Comparison of ENCODE assay signal across 8 mouse cellular contexts in genomic region chr6:147042291-147043290, GRCm38 (mm10). TPM values are rescaled to one million over a fixed set of nuclear protein-coding genes. Genes with fewer than 3 reads are reported as not detected.
DNase-seq lines count a peak whose midpoint lies in the region; ATAC-seq and TF ChIP-seq lines count a peak whose summit lies in the region.

Mrps35 (plus strand) TSS chr6:147042764.

- peak within 1 kb of the TSS; percentile 78 to 89 for H3K4me3 ChIP-seq in ES-E14 (ENCODE audit: insufficient read depth in 1 of 2, low read depth in 1 of 2, low read length in 2 of 2, poor library complexity in 1 of 2, severe bottlenecking in 1 of 2)
- H3K4me3 ChIP-seq in forebrain, embryonic 15.5 days, result peak within 1 kb of the TSS; percentile 93
- peak within 1 kb of the TSS; percentile 97 for H3K4me3 ChIP-seq in liver, postnatal 0 days (ENCODE audit: low read depth, low read length)
- peak within 1 kb of the TSS; percentile 93 for H3K4me3 ChIP-seq in neural tube, embryonic 13.5 days

- in situ Hi-C loops in ES-E14 (cut with MboI; ENCODE audit: low sequenced_read_pairs in 2 of 2, unreplicated experiment in 2 of 2), result no loop called here

- intact Hi-C loops in heart, postnatal 25 days (cut with DNase I), result no loop called here

- H3K9ac ChIP-seq in ES-E14 (ENCODE audit: insufficient read depth, low read depth, low read length, poor library complexity, severe bottlenecking), result peak within 1 kb of the TSS; percentile 90
- peak within 1 kb of the TSS; percentile 88 for H3K9ac ChIP-seq in forebrain, embryonic 15.5 days (replicated peaks)
- peak within 1 kb of the TSS; percentile 95 for H3K9ac ChIP-seq in liver, postnatal 0 days (replicated peaks)
- H3K9ac ChIP-seq in neural tube, embryonic 13.5 days, result peak within 1 kb of the TSS; percentile 92

- H3K4me1 ChIP-seq in ES-E14 (ENCODE audit: control insufficient read depth in 2 of 2, insufficient read depth in 2 of 2, low read length in 2 of 2, poor library complexity in 1 of 2), result no peaks in the 10 kb centered on the region
- peaks cover 21% of the 10 kb centered on the region for H3K4me1 ChIP-seq in forebrain, embryonic 15.5 days
- H3K4me1 ChIP-seq in liver, postnatal 0 days (ENCODE audit: insufficient read depth), result peaks cover 18% of the 10 kb centered on the region
- H3K4me1 ChIP-seq in neural tube, embryonic 13.5 days (replicated peaks), result peaks cover 28% of the 10 kb centered on the region

- TF ChIP-seq CTCF in liver, postnatal 0 days (IDR thresholded peaks at IDR 0.05; ENCODE audit: low read depth), result peak; percentile 21; the same call in 1 of the 2 replicates

- 2% methylated on average over 66 of the region's 66 CpGs for WGBS in forebrain, embryonic 15.5 days
- WGBS in liver, postnatal 0 days (ENCODE audit: insufficient replicate concordance), result 3% methylated on average over 58 of the region's 66 CpGs
- WGBS in neural tube, embryonic 13.5 days, result 3% methylated on average over 66 of the region's 66 CpGs

- H3K27me3 ChIP-seq in forebrain, embryonic 15.5 days, result no peaks in the 10 kb centered on the region
- H3K27me3 ChIP-seq in liver, postnatal 0 days (ENCODE audit: insufficient read depth, low read length), result no peaks in the 10 kb centered on the region
- H3K27me3 ChIP-seq in neural tube, embryonic 13.5 days, result peaks cover 10% of the 10 kb centered on the region

- no peaks in the 10 kb centered on the region for H3K36me3 ChIP-seq in ES-E14 (ENCODE audit: control insufficient read depth, insufficient read depth, low read length, poor library complexity, severe bottlenecking)
- peaks cover 13% of the 10 kb centered on the region for H3K36me3 ChIP-seq in forebrain, embryonic 15.5 days
- H3K36me3 ChIP-seq in liver, postnatal 0 days (replicated peaks; ENCODE audit: insufficient read depth, low read length), result 0 out of 2 replicates have a peak, but pooled peaks cover 2% of the 10 kb centered on the region
- peaks cover 16% of the 10 kb centered on the region for H3K36me3 ChIP-seq in neural tube, embryonic 13.5 days

- H3K9me3 ChIP-seq in ES-E14 (ENCODE audit: control insufficient read depth, insufficient read depth, low read depth, low read length), result no peaks in the 10 kb centered on the region
- H3K9me3 ChIP-seq in forebrain, embryonic 15.5 days, result no peaks in the 10 kb centered on the region
- H3K9me3 ChIP-seq in liver, postnatal 0 days (ENCODE audit: low read length), result no peaks in the 10 kb centered on the region
- H3K9me3 ChIP-seq in neural tube, embryonic 13.5 days, result no peaks in the 10 kb centered on the region

- TF ChIP-seq EP300 in liver, postnatal 0 days (IDR thresholded peaks at IDR 0.05; ENCODE audit: low read depth), result no peak

- H3K27ac ChIP-seq in ES-E14 (ENCODE audit: insufficient read depth, low read depth, low read length, poor library complexity, severe bottlenecking), result peak within 1 kb of the TSS; percentile 32; the same call in 1 of the 2 replicates
- peak within 1 kb of the TSS; percentile 85 for H3K27ac ChIP-seq in forebrain, embryonic 15.5 days (replicated peaks)
- H3K27ac ChIP-seq in liver, postnatal 0 days (ENCODE audit: low read depth), result peak within 1 kb of the TSS; percentile 86
- peak within 1 kb of the TSS; percentile 92 for H3K27ac ChIP-seq in neural tube, embryonic 13.5 days (replicated peaks)

- H3K4me2 ChIP-seq in forebrain, embryonic 15.5 days (replicated peaks), result peak within 1 kb of the TSS; percentile 74
- H3K4me2 ChIP-seq in liver, postnatal 0 days (ENCODE audit: low read depth, low read length), result peak within 1 kb of the TSS; percentile 89
- peak within 1 kb of the TSS; percentile 77 for H3K4me2 ChIP-seq in neural tube, embryonic 13.5 days

- peak; percentile 81 for DNase-seq in ES-E14 (ENCODE audit: low read depth, low spot score)
- peak; percentile 87 for DNase-seq in cerebellum, adult 11 months
- DNase-seq in heart, postnatal 25 days (ENCODE audit: low spot score), result peak; percentile 71
- DNase-seq in layer of hippocampus, adult 11-12 months (ENCODE audit: low spot score), result peak; percentile 91
- peak; percentile 93 for DNase-seq in liver, postnatal 0 days
- DNase-seq in telencephalon, adult 2 months (ENCODE audit: low read depth, low spot score), result peak; percentile 83

- ATAC-seq in forebrain, embryonic 15.5 days (replicated peaks), result peak; percentile 100
- peak; percentile 99 for ATAC-seq in liver, postnatal 0 days
- peak; percentile 99 for ATAC-seq in neural tube, embryonic 13.5 days (ENCODE audit: low read depth)

TF ChIP-seq in ES-E14, 5 proteins besides CTCF, POLR2A, EP300 and RAD21:
- TF ChIP-seq MAFK (IDR thresholded peaks at IDR 0.05; ENCODE audit: insufficient read depth, low read depth, low read length) (no peak), HCFC1 (IDR thresholded peaks at IDR 0.05; ENCODE audit: borderline replicate concordance, insufficient read depth, low read length) (peak; percentile 74)
TF ChIP-seq in ES-E14: peak in this region for 1.

RNA-seq across cellular contexts. Expression of gene Mrps35, which starts in this region (rescaled TPM):
- total RNA-seq in ES-E14 (2012; rRNA removed), result 63.4 and 74.7 TPM in 2 replicates
- polyA plus RNA-seq in forebrain, embryonic 15.5 days (2015; fragmentation: Nextera tagmentation; extraction: Ambion mirVana), result 82.5 and 88.5 TPM in 2 replicates
- 100 to 1,000 TPM; 182 to 211 TPM for total RNA-seq in heart, postnatal 25 days (2021)
- 59.3 and 62.5 TPM in 2 replicates for polyA plus RNA-seq in liver, postnatal 0 days (2015; fragmentation: Nextera tagmentation; extraction: Ambion mirVana)
- 73.2 and 80.5 TPM in 2 replicates for polyA plus RNA-seq in neural tube, embryonic 13.5 days (2015; fragmentation: Nextera tagmentation; extraction: Ambion mirVana)

Comparison
In these comparisons a context has a peak if more than half of its experiments do, and no peak if none do; other contexts are left out.
1. Peak in every context shown above with its lines: DNase-seq, ATAC-seq, H3K4me3 ChIP-seq and H3K27ac ChIP-seq.
2. H3K27ac ChIP-seq: peak in every context shown above with its lines; median percentile 92 in neural tube, embryonic 13.5 days; 86 in liver, postnatal 0 days; 85 in forebrain, embryonic 15.5 days; 32 in ES-E14.